In the genomic region with DNA sequence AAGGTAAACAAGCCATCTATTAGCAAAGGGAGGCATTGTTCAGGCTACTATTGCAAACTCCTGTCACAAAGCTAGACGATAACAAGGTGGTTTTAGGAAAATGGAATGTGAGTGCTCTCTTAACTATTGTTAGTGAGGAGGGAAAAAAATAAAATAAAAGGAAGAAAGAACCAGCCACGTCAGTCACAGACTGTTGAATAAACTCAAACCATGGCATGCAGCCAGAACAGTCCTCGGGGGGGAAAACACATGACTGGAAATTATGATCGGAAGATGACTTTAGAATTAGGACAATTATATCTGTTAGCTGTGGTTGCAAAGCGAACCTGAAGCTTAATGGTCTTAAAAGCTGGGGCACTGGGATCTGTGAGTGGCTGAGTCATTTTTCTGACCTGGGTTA, we compare ENCODE assay signal across 12 mouse cellular contexts.
"Had no signal": no experiment of that assay in that cellular context is flagged by ENCODE, and none has a peak within 500 bp of the region (broad histone marks: within the 10 kb centered on the region; RNA-seq: fewer than 3 reads in every experiment).

No protein-coding gene starts in this region.

- DNase-seq: kidney, postnatal 14 days; right cerebral cortex, adult 18-20 months; right cerebral cortex, postnatal 25 days; thymus, adult 18-20 months; thymus, postnatal 14 days had no signal

- H3K36me3 ChIP-seq: kidney, embryonic 15.5 days; limb, embryonic 15.5 days; liver, embryonic 12.5 days; midbrain, embryonic 12.5 days; neural tube, embryonic 15.5 days had no signal

- H3K4me2 ChIP-seq: kidney, embryonic 15.5 days; limb, embryonic 15.5 days; liver, embryonic 12.5 days; midbrain, embryonic 12.5 days; neural tube, embryonic 15.5 days had no signal

- H3K4me3 ChIP-seq: kidney, embryonic 15.5 days; left cerebral cortex, adult 2 months; limb, embryonic 15.5 days; liver, embryonic 12.5 days; midbrain, embryonic 12.5 days; myocyte; neural tube, embryonic 15.5 days had no signal

- ATAC-seq: liver, embryonic 12.5 days had no signal

- H3K9ac ChIP-seq: kidney, embryonic 15.5 days; limb, embryonic 15.5 days; liver, embryonic 12.5 days; midbrain, embryonic 12.5 days; neural tube, embryonic 15.5 days had no signal

- H3K4me1 ChIP-seq: kidney, embryonic 15.5 days; limb, embryonic 15.5 days; liver, embryonic 12.5 days; midbrain, embryonic 12.5 days had no signal

- H3K27me3 ChIP-seq: kidney, embryonic 15.5 days; limb, embryonic 15.5 days; liver, embryonic 12.5 days; midbrain, embryonic 12.5 days; neural tube, embryonic 15.5 days had no signal

- H3K9me3 ChIP-seq: kidney, embryonic 15.5 days; limb, embryonic 15.5 days; liver, embryonic 12.5 days; midbrain, embryonic 12.5 days; neural tube, embryonic 15.5 days had no signal

- H3K27ac ChIP-seq: kidney, embryonic 15.5 days; left cerebral cortex, adult 2 months; limb, embryonic 15.5 days; liver, embryonic 12.5 days; midbrain, embryonic 12.5 days; neural tube, embryonic 15.5 days had no signal
